Mouse (Mus musculus) ES-E14 (cell line): Measurements from ENCODE around the gene Sulf2. TPM values are rescaled to one million over a fixed set of nuclear protein-coding genes. Genes with fewer than 3 reads are reported as not detected.

Source experiments
- DNase-seq: peaks from one replicate; pipeline ENCODE4 v3.0.0-alpha.2; 2013; ENCODE audit warnings: low read depth, low spot score
- H3K27ac ChIP-seq: 2 replicates; pipeline ENCODE4 v1.5.1; 2012; ENCODE audit warnings: low read depth, mild to moderate bottlenecking, low read length, moderate library complexity, mixed read lengths; ENCODE audit not compliant: poor library complexity, insufficient read depth, severe bottlenecking
- H3K36me3 ChIP-seq: 2 replicates; pipeline ENCODE4 v1.6.1; 2012; ENCODE audit warnings: mild to moderate bottlenecking, low read length, moderate library complexity, mixed read lengths; ENCODE audit not compliant: control insufficient read depth, poor library complexity, insufficient read depth, severe bottlenecking
- H3K4me1 ChIP-seq, 2 experiments: fragments of 150-350 bp in 1 of 2; sonication (generic) in 1 of 2; 2 replicates each; pipeline ENCODE4 v1.6.1; 2012; ENCODE audit warnings: low read length in 2 of 2, mild to moderate bottlenecking in 1 of 2, mixed read lengths in 1 of 2; ENCODE audit not compliant: control insufficient read depth in 2 of 2, insufficient read depth in 2 of 2, poor library complexity in 1 of 2
- H3K4me3 ChIP-seq, 2 experiments: fragments of 150-350 bp in 1 of 2; sonication (generic) in 1 of 2; 2 replicates each; pipeline ENCODE4 v1.5.1; 2012; ENCODE audit warnings: low read length in 2 of 2, low read depth in 1 of 2, mild to moderate bottlenecking in 1 of 2, mixed read lengths in 1 of 2; ENCODE audit not compliant: insufficient read depth in 1 of 2, poor library complexity in 1 of 2, severe bottlenecking in 1 of 2
- H3K9ac ChIP-seq: 2 replicates; pipeline ENCODE4 v1.6.1; 2012; ENCODE audit warnings: low read depth, mild to moderate bottlenecking, low read length, mixed read lengths; ENCODE audit not compliant: poor library complexity, insufficient read depth, severe bottlenecking
- H3K9me3 ChIP-seq: fragments of 150-350 bp; sonication (generic); 2 replicates; pipeline ENCODE4 v1.6.1; 2012; ENCODE audit warnings: low read depth, mild to moderate bottlenecking, low read length; ENCODE audit not compliant: control insufficient read depth, insufficient read depth
- CHD2 ChIP-seq: IDR thresholded peaks from 2 replicates; pipeline ENCODE4 v1.6.1; 2014; ENCODE audit warnings: mild to moderate bottlenecking, low read depth, low read length, inconsistent platforms
- HCFC1 ChIP-seq: IDR thresholded peaks from 2 replicates; pipeline ENCODE4 v1.6.1; 2012; ENCODE audit warnings: low read length, inconsistent platforms, borderline replicate concordance; ENCODE audit not compliant: insufficient read depth
- MAFK ChIP-seq: IDR thresholded peaks from 2 replicates; pipeline ENCODE4 v1.6.1; 2014; ENCODE audit warnings: mild to moderate bottlenecking, low read depth, low read length, inconsistent platforms; ENCODE audit not compliant: insufficient read depth
- ZC3H11A ChIP-seq: IDR thresholded peaks from 2 replicates; pipeline ENCODE4 v1.6.1; 2012; ENCODE audit warnings: low read depth, mild to moderate bottlenecking, inconsistent platforms, low read length, borderline replicate concordance
- ZNF384 ChIP-seq: IDR thresholded peaks from 2 replicates; pipeline ENCODE4 v1.6.1; 2012; ENCODE audit warnings: low read depth, low read length, inconsistent platforms
- in situ Hi-C, 2 experiments: fragments of 600-800 bp; cut with MboI; formaldehyde crosslinking; loops; one replicate each; pipeline ENCODE4 v1.15.1; 2025; ENCODE audit warnings: low sequenced_read_pairs in 2 of 2, inconsistent platforms in 1 of 2; ENCODE audit not compliant: unreplicated experiment in 2 of 2
- total RNA-seq: library from RNA; depleted of rRNA; stranded (reverse); fragments of 300-350 nt; gene quantifications from 2 replicates; pipeline ENCODE4 v1.2.3, GENCODE M21; 2012

Gene Sulf2
- total RNA-seq, 1 experiment: 102 TPM

GRCm38 (mm10) chr2:166051966-166052365 is 103.5 kb downstream of the Sulf2 start:
- no peak for TF ChIP-seq ZNF384
- no peak for TF ChIP-seq MAFK
- TF ChIP-seq ZC3H11A: no peak
- no peaks in the 10 kb centered on the region for H3K4me1 ChIP-seq
- H3K27ac ChIP-seq: no peak overlapping the region
- H3K9me3 ChIP-seq: no peaks in the 10 kb centered on the region
- in situ Hi-C loops: no loop called here
- H3K36me3 ChIP-seq: peaks cover 60% of the 10 kb centered on the region
- DNase-seq: no peak
- no peak overlapping the region for H3K9ac ChIP-seq
- no peak overlapping the region for H3K4me3 ChIP-seq

GRCm38 (mm10) chr2:166051421-166051820 is 104.0 kb downstream of the Sulf2 start:
- Histone ChIP-seq H3K9me3 (no peaks in the 10 kb centered on the region), H3K9ac (no peak overlapping the region), H3K4me1 (no peaks in the 10 kb centered on the region), H3K27ac (no peak overlapping the region), H3K4me3 (no peak overlapping the region), H3K36me3 (peaks cover 57% of the 10 kb centered on the region)
- TF ChIP-seq CHD2 (no peak), HCFC1 (no peak)
- no peak for DNase-seq
- in situ Hi-C loops: no loop called here

GRCm38 (mm10) chr2:166048852-166049251 is 106.6 kb downstream of the Sulf2 start:
- no peak overlapping the region for H3K4me3 ChIP-seq
- no peak overlapping the region for H3K27ac ChIP-seq
- H3K9ac ChIP-seq: no peak overlapping the region
- TF ChIP-seq CHD2: no peak
- in situ Hi-C loops: loop anchor here in 1 of 2 experiments (10.0 kb wide), 1 partner anchor 124 kb away; no protein-coding TSS in a partner anchor
- H3K36me3 ChIP-seq: peaks cover 40% of the 10 kb centered on the region
- no peak for DNase-seq
- H3K9me3 ChIP-seq: no peaks in the 10 kb centered on the region
- H3K4me1 ChIP-seq: no peaks in the 10 kb centered on the region

GRCm38 (mm10) chr2:166047931-166048330 is 107.5 kb downstream of the Sulf2 start:
- Histone ChIP-seq H3K4me3 (no peak overlapping the region), H3K4me1 (no peaks in the 10 kb centered on the region), H3K36me3 (peaks cover 37% of the 10 kb centered on the region), H3K9ac (no peak overlapping the region), H3K27ac (no peak overlapping the region), H3K9me3 (no peaks in the 10 kb centered on the region)
- in situ Hi-C loops: loop anchor here in 1 of 2 experiments (10.0 kb wide), 1 partner anchor 123 kb away; no protein-coding TSS in a partner anchor
- no peak for TF ChIP-seq HCFC1
- no peak for TF ChIP-seq ZC3H11A
- TF ChIP-seq CHD2: no peak
- TF ChIP-seq MAFK: no peak
- TF ChIP-seq ZNF384: no peak
- DNase-seq: no peak
